Mouse (Mus musculus) macrophage (primary cell): ENCODE data around the gene Slc41a3. TPM values are rescaled to one million over a fixed set of nuclear protein-coding genes. Genes with fewer than 3 reads are reported as not detected.

Experiments used
- H3K27ac ChIP-seq: fragments of 350-480 bp; formaldehyde crosslinking; 2 replicates; pipeline ENCODE4 v1.9.0; 2021
- H3K36me3 ChIP-seq: fragments of 350-480 bp; formaldehyde crosslinking; 2 replicates; pipeline ENCODE4 v1.9.0; 2021; ENCODE audit errors: inconsistent target
- H3K4me3 ChIP-seq: fragments of 350-480 bp; formaldehyde crosslinking; 2 replicates; pipeline ENCODE4 v1.9.0; 2021; ENCODE audit errors: inconsistent target
- H3K79me2 ChIP-seq: fragments of 350-480 bp; formaldehyde crosslinking; 2 replicates; pipeline ENCODE4 v1.9.0; 2021; ENCODE audit errors: inconsistent target
- WGBS: methylation state at CpG from one replicate; pipeline ENCODE4 v1.1.7; 2026; ENCODE audit warnings: inconsistent platforms; ENCODE audit not compliant: missing documents; 5-methylcytosine and 5-hydroxymethylcytosine counted together
- polyA plus RNA-seq: library from polyadenylated mRNA; stranded (reverse); fragments of 250-400 nt; gene quantifications from 3 replicates; pipeline ENCODE4 v1.2.4, GENCODE M21; 2018; ENCODE audit warnings: inconsistent platforms

Gene Slc41a3
- polyA plus RNA-seq, 1 experiment from 2014 or later: 11.2 TPM

GRCm38 (mm10) chr6:90607196-90607595, 2.7 kb downstream of the Slc41a3 start:
- H3K27ac ChIP-seq: no peak overlapping the region
- no peaks in the 10 kb centered on the region for H3K36me3 ChIP-seq
- H3K4me3 ChIP-seq: no peak overlapping the region
- H3K79me2 ChIP-seq: no peaks in the 10 kb centered on the region
- 29% methylated on average over 5 of the region's 5 CpGs for WGBS

GRCm38 (mm10) chr6:90608186-90608585, 3.7 kb downstream of the Slc41a3 start:
- 77% methylated on average over 5 of the region's 6 CpGs for WGBS
- Histone ChIP-seq H3K27ac (no peak overlapping the region), H3K36me3 (0 out of 2 replicates have a peak, but pooled peaks cover 8% of the 10 kb centered on the region), H3K79me2 (no peaks in the 10 kb centered on the region), H3K4me3 (no peak overlapping the region)

GRCm38 (mm10) chr6:90610248-90610647, 5.7 kb downstream of the Slc41a3 start:
- 95% methylated on average over 5 of the region's 5 CpGs for whole genome bisulfite sequencing
- Histone ChIP-seq H3K27ac (no peak overlapping the region), H3K36me3 (0 out of 2 replicates have a peak, but pooled peaks cover 12% of the 10 kb centered on the region), H3K79me2 (no peaks in the 10 kb centered on the region), H3K4me3 (no peak overlapping the region)

GRCm38 (mm10) chr6:90613277-90613676, 8.8 kb downstream of the Slc41a3 start:
- H3K79me2 ChIP-seq: no peaks in the 10 kb centered on the region
- H3K27ac ChIP-seq: no peak overlapping the region
- H3K36me3 ChIP-seq: 0 out of 2 replicates have a peak, but pooled peaks cover 12% of the 10 kb centered on the region
- 80% methylated on average over 8 of the region's 8 CpGs for WGBS
- no peak overlapping the region for H3K4me3 ChIP-seq

- WGBS: 86% methylated on average over 6 of the region's 7 CpGs
- Histone ChIP-seq H3K27ac (no peak overlapping the region), H3K36me3 (0 out of 2 replicates have a peak, but pooled peaks cover 12% of the 10 kb centered on the region), H3K79me2 (no peaks in the 10 kb centered on the region), H3K4me3 (no peak overlapping the region)
These were observed 10.8 kb downstream of the Slc41a3 start for GRCm38 (mm10) chr6:90615362-90615761.

- H3K79me2 ChIP-seq: no peaks in the 10 kb centered on the region
- 99% methylated on average over 6 of the region's 6 CpGs for WGBS
- no peak overlapping the region for H3K27ac ChIP-seq
- 0 out of 2 replicates have a peak, but pooled peaks cover 12% of the 10 kb centered on the region for H3K36me3 ChIP-seq
- H3K4me3 ChIP-seq: no peak overlapping the region
These were observed 11.5 kb downstream of the Slc41a3 start for GRCm38 (mm10) chr6:90615991-90616390.

GRCm38 (mm10) chr6:90616481-90616880, 12.0 kb downstream of the Slc41a3 start:
- 92% methylated on average over 6 of the region's 6 CpGs for WGBS
- Histone ChIP-seq H3K4me3 (no peak overlapping the region), H3K79me2 (no peaks in the 10 kb centered on the region), H3K36me3 (0 out of 2 replicates have a peak, but pooled peaks cover 12% of the 10 kb centered on the region), H3K27ac (no peak overlapping the region)

GRCm38 (mm10) chr6:90618274-90618673, 13.7 kb downstream of the Slc41a3 start:
- Histone ChIP-seq H3K4me3 (no peak overlapping the region), H3K27ac (no peak overlapping the region), H3K79me2 (no peaks in the 10 kb centered on the region), H3K36me3 (0 out of 2 replicates have a peak, but pooled peaks cover 3% of the 10 kb centered on the region)
- WGBS: 20% methylated on average over 4 of the region's 4 CpGs

- WGBS: 80% methylated on average over 19 of the region's 19 CpGs
- Histone ChIP-seq H3K4me3 (no peak overlapping the region), H3K27ac (no peak overlapping the region), H3K79me2 (no peaks in the 10 kb centered on the region), H3K36me3 (no peaks in the 10 kb centered on the region)
These were observed 14.5 kb downstream of the Slc41a3 start for GRCm38 (mm10) chr6:90618821-90619636.

GRCm38 (mm10) chr6:90619936-90620335, 15.4 kb downstream of the Slc41a3 start:
- no peaks in the 10 kb centered on the region for H3K79me2 ChIP-seq
- WGBS: 86% methylated on average over 5 of the region's 5 CpGs
- no peak overlapping the region for H3K4me3 ChIP-seq
- no peaks in the 10 kb centered on the region for H3K36me3 ChIP-seq
- no peak overlapping the region for H3K27ac ChIP-seq

- H3K27ac ChIP-seq: no peak overlapping the region
- no peaks in the 10 kb centered on the region for H3K79me2 ChIP-seq
- H3K36me3 ChIP-seq: no peaks in the 10 kb centered on the region
- WGBS: 94% methylated on average over 9 of the region's 9 CpGs
- no peak overlapping the region for H3K4me3 ChIP-seq
These were observed 16.5 kb downstream of the Slc41a3 start for GRCm38 (mm10) chr6:90620791-90621583.

- H3K27ac ChIP-seq: no peak overlapping the region
- no peaks in the 10 kb centered on the region for H3K79me2 ChIP-seq
- H3K36me3 ChIP-seq: no peaks in the 10 kb centered on the region
- 92% methylated on average over 6 of the region's 6 CpGs for WGBS
- H3K4me3 ChIP-seq: no peak overlapping the region
These were observed 17.0 kb downstream of the Slc41a3 start for GRCm38 (mm10) chr6:90621584-90621890.

GRCm38 (mm10) chr6:90622758-90623455, 18.4 kb downstream of the Slc41a3 start:
- WGBS: 51% methylated on average over 10 of the region's 11 CpGs
- H3K27ac ChIP-seq: no peak overlapping the region
- H3K79me2 ChIP-seq: no peaks in the 10 kb centered on the region
- no peak overlapping the region for H3K4me3 ChIP-seq
- H3K36me3 ChIP-seq: no peaks in the 10 kb centered on the region

- Histone ChIP-seq H3K4me3 (no peak overlapping the region), H3K36me3 (no peaks in the 10 kb centered on the region), H3K79me2 (no peaks in the 10 kb centered on the region), H3K27ac (no peak overlapping the region)
- WGBS: 82% methylated on average over 5 of the region's 5 CpGs
These were observed 18.9 kb downstream of the Slc41a3 start for GRCm38 (mm10) chr6:90623456-90623836.
